Mouse (Mus musculus): ENCODE results near the gene Cyb5r4. TPM values are rescaled to one million over a fixed set of nuclear protein-coding genes. Genes with fewer than 3 reads are reported as not detected.
"Not testable (repeated sequence)": the region's sequence is repeated elsewhere in the genome, so short reads cannot be mapped to it uniquely, and the experiment has no call there.

The Cyb5r4 gene
- total RNA-seq, 2 experiments from 2014 or later = 40.6 to 41.1 TPM

DNA sequence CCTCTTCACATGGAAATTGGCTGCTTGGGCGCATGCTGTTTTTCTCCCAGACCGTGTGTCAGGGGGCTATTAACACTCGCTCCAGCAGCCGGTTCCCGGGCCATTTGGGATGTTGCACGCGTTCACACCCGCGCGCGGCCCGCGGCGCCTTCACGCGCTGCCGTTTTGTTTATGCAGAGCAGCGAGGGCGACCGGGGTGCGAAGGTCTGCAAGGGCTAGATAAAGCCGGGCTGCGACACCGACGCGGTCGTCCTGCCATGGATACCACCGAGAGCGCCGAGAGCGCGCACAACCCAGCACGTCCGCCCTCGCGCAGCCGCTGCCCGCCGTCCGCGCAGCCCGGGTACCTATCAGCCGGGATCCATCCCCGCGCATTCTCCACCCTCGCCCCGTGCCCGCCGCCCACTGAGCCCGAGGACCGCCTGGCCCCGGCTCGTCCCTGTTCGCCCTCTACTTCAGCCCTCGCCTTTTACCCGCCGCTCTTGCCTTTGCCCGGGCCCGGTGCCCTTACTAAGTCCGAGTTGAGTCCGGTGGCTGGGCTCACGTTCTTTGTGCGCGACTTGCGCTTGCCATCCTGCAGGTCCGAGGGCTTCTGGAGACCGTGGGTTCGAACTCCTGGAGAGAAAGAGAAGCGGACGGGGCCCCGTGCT, 6.4 kb upstream of the Cyb5r4 start, which contains the start of gene Ripply2:
Gene Ripply2 (plus strand): TSS at position 250 of the 650 bp plus-strand sequence.
- peak; percentile 53 to 55 for DNase-seq (ENCODE audit: low spot score in 2 of 2)
- intact Hi-C loops (cut with DNase I) = loop anchor here (1.0 kb wide), 1 partner anchor 135 kb away; the partner anchor contains the start of gene Snap91

DNA sequence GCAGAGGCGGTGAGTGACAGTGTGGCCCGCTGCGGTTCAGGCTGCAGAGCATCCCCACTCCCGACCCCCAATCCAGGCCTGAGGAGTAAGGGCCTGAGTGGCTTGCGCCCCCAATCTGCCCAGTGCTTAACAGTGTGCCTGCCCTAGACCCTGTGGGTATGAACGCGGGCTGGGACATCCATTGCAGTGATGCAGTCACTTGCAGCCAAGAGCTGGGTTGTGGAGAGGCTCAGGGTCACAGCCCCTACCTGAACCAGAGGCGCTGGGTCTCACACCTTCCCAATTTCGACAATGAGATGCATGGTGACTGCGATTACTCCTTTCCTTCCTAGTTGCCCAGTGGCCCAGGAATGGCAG, 5.9 kb upstream of the Cyb5r4 start:
- no peak for DNase-seq (ENCODE audit: low spot score in 2 of 2)
- intact Hi-C loops (cut with DNase I) = loop anchor here (1.0 kb wide), 1 partner anchor 136 kb away; the partner anchor contains the start of gene Snap91

DNA sequence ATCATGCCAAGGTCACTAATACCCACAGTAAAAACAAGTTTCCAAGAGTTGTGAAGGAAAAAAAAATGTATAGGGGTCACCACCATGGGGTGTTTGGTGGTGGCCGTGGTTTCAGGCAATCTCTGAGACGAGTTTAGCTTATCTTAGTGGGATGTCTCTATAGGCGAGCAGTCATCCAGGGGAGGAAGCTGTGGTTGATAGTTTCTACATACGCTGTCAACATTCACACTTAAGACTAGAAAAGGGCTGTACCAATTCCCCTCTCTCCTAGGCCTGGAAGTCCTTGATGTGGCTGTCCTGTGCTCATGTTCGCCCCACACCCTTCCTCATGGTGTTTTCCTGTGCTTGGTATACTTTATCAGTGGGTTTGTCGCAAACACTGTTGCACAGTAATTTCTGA, 4.0 kb downstream of the Cyb5r4 start:
- intact Hi-C loops (cut with DNase I) = loop anchor here (2.0 kb wide), 1 partner anchor 223 kb away; no protein-coding TSS in a partner anchor
- no peak for DNase-seq (ENCODE audit: low spot score in 2 of 2)

DNA sequence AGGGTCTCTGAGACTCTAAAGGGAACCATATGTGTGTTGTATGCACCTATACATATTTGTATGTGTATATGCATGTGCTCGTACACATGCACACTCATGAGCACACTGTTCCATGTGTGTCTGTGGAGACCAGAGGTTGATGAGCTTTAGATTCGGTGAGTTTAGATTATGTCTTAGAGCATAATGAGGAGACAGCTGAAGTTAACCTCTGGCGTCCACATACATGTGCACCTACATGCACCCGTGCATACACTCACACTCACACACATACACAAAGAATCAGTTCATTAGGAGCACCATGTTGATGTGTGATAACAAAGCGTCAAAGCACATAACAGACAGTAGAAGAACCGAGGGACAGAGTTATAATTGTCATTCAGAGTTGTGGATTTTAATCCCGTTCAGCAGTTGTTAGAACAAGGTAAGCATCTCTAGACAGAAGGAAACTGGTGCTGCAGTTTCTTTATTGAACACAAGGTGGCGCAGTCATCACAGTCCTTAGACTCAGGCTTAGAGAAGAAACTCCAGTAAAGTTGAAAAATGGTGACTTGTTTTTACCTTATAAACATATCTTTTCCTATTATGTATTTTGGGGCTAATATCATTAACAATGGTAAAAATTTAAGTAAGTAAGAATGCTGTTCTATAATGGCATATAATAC, 5.7 kb downstream of the Cyb5r4 start:
- intact Hi-C loops (cut with DNase I) = loop anchor here (2.0 kb wide), 1 partner anchor 221 kb away; no protein-coding TSS in a partner anchor
- DNase-seq (ENCODE audit: low spot score in 2 of 2) = peak; percentile 72 to 79

DNA sequence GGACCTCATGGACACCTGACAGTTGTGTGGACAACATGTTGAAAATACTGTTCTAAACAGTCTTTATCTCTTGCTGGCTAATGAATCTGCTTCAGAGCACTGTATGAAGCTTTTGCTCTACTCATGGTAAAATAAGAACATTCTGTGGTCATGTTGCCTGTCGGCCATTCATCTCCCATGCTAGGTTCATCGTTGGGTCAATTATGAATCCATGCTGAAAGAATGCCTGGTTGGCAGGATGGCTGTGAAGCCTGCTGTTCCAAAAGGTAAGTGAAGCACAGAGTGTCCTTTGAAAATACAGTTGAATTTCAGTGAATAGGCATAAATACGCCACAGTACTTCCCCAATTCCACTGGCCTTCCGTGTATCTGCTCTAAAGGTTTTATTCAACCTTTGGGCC, 10.4 kb downstream of the Cyb5r4 start:
- intact Hi-C loops (cut with DNase I) = no loop called here
- no peak for DNase-seq (ENCODE audit: low spot score in 2 of 2)

DNA sequence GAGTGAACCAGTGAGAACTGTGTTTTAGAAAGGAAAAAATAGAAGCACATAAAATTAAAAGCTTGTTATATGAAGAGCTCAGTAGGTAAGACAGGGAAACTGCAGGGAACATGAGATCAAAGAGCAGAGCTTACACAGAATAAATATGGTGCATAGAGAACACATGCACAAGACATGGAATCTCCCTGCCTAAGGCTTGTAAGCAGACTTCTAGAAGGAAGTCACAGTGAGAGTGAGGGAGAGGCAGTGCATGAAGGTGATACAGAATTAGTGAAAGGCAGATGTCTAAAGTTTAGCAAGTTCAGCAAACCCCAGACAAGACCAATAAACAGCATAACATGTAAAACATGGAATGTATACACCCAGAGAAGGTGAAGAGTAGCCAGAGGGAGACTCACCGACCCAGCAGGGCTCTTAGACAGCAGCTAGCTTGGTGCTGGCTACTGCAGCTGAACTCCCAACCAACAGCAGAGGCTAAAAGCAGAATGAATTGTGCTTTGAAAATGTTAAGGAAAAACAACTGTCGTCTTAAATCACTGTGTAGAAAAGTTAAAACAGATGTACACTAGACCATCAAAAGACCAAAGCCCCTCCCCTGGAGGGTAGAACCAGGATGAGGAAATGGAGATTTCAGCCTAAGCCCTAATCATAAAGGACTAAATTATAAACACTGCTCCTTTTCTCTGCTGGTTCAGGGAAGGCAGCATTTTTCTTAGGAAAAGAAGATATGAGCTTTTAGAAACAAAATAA, 13.2 kb downstream of the Cyb5r4 start:
- intact Hi-C loops (cut with DNase I) = no loop called here
- no peak for DNase-seq (ENCODE audit: low spot score in 2 of 2)

DNA sequence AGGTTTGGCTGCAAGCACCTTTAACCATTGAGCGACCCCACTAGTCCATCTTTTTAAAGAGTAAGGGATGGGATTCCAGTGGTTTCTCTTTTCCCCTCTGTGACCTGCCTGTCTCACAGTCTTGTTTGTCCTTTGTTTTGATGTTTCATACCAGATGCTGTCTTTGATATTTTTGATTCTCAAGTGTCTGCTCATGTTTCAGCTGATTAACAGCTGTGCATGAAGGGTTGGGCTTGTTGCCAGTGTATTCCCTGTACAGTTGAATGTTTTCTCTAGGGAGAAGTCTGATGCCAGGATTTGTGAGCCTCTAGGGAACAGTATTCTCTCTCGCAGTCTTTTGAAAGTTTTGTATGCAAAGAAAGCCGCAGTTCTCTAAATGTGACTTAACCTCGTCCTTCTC, 27.6 kb downstream of the Cyb5r4 start:
- peak in 1 of 2 experiments; percentile 14 for DNase-seq (ENCODE audit: low spot score in 2 of 2)
- intact Hi-C loops (cut with DNase I) = no loop called here

DNA sequence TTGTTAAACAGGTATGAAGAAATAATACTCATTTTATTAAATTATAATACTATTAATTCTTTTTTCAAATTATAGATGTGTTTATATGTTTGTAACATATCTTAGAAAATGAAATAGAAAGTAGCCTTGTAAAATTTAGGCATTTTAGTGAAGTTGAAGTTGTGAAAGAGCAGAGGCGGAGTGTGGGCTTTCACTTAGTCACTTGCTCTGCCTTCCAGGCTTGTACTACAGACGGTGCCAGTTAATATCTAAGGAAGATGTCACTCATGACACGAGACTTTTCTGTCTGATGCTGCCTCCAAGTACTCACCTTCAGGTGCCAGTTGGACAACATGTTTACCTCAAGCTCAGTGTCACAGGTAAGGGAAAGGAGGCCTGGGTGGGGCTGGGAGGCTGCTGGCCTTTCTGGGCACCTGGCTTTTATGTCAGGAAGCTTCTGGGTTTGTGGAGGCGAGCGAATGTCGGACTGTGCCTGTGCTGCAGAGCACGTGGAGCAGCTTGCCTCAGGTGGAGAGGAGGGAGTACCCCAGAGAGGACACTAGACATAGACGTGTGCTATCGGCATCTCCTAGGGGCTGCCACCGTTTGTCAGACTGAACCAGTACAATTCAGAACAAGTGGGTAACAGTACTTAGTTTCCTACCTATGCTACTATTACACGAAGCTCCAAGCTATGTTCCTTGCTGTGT, 33.9 kb downstream of the Cyb5r4 start:
- peak; percentile 11 to 66 for DNase-seq (ENCODE audit: low spot score in 2 of 2)
- intact Hi-C loops (cut with DNase I) = no loop called here

DNA sequence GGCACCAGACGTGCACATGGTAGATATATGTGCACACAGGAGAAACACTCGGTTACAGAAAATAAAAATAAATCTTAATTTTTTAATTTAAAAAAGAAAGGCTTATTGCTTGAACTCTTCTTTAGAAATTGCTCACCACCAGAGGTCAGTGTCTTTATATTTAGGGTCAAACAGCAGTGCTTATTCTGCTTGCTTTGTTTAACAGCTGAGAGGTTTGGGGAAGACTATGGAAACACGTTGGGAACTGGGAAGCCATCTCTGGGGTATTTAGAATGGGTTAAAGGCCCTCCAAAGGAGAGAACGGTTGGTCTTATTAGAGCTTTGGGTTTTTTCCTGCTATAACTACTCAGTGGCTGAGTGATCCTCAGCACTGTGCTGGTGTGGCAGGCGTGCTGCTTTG, 40.5 kb downstream of the Cyb5r4 start:
- DNase-seq (ENCODE audit: low spot score in 2 of 2) = no peak
- intact Hi-C loops (cut with DNase I) = no loop called here

DNA sequence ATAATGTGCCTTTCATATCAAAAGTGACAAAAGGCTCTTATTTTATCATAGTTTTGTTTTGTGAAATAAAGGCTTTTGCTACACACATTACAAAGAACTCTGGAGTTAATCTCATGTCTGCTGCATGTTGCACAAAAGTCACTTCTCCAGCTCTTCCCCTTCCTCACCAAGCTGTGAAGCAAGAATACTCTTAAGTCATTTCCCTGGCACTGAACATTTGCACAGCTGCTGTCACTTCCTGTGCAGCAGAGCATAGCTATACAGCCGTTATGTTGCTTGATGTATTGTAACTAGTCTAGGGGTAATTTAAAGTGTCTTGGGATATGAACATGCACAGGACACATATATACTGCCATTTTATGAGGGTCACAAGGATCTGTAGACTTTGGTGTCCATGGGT, 46.3 kb downstream of the Cyb5r4 start:
- DNase-seq (ENCODE audit: low spot score in 2 of 2) = no peak
- intact Hi-C loops (cut with DNase I) = no loop called here

DNA sequence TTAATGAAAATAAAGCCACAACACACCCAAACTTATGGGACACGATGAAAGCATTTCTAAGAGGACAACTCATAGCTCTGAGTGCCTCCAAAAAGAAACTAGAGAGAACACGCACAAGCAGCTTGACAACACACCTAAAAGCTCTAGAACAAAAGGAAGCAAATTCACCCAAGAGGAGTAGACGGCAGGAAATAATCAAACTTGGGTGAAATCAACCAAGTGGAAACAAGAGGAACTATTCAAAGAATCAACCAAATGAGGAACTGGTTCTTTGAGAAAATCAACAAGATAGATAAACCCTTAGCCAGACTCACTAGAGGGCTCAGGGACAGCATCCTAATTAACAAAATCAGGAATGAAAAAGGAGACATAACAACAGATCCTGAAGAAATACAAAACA, 49.8 kb downstream of the Cyb5r4 start:
- DNase-seq (ENCODE audit: low spot score in 2 of 2); intact Hi-C loops (cut with DNase I): not testable (repeated sequence)

DNA sequence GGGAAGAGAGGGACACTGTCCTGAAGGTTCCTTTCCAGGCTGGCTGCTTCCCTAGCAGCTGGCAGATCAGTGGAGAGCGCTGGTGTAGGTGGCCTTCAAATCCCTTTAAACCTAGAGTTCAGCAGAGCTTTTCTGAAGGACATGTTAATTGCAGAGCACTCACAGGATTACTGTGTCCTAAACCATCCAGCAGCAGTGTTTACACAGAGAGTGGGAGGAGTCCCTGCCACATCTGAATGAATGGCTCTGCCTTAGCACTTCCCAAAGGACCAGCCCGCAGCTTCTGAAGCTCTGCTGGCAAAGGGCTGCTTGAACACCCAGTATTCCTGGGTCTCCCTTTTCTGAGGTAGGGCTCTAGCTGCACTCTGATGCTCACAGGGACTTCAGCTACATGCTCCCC, 56.1 kb downstream of the Cyb5r4 start:
- intact Hi-C loops (cut with DNase I) = no loop called here
- DNase-seq (ENCODE audit: low spot score in 2 of 2) = no peak

DNA sequence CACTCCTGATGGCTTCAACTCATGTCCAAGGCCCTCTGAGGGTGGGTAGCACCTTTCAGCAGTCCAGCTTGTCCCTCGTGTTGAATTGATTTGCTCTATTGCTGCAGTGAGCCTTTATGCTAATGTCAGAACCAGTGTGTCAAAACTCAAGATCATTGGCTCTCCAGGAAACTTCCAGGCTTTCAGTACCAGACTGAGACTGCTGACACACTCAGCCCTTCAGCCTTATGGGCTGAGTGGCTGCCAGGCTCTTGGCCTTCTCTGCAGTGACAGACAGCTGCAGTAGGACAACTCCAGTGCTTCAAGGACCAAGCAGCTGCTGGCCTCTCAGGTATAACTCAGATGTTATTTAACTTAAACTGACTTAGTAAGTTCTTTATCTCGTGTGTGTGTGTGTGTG, 57.7 kb downstream of the Cyb5r4 start:
- DNase-seq (ENCODE audit: low spot score in 2 of 2) = no peak
- intact Hi-C loops (cut with DNase I) = no loop called here

DNA sequence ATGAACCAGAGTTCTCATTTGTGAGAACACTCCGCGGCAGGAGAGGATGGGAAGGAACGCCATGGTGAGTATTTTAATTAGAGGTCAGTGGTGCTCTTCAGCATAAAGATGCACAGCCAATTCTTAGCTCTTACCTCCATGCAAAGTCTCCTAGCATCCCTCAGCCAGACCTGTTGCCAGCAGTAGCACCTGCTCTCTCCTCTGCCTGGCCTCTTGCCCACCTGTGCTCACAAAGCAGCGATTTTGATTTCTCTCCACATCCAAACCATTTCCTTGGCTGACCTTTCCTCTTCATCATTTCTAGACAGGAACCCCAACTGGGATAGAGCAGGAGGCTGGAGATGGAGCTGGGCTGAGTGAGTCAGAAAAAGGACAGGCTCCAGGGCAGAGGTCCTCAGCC, 65.2 kb downstream of the Cyb5r4 start:
- intact Hi-C loops (cut with DNase I) = no loop called here
- DNase-seq (ENCODE audit: low spot score in 2 of 2) = no peak

DNA sequence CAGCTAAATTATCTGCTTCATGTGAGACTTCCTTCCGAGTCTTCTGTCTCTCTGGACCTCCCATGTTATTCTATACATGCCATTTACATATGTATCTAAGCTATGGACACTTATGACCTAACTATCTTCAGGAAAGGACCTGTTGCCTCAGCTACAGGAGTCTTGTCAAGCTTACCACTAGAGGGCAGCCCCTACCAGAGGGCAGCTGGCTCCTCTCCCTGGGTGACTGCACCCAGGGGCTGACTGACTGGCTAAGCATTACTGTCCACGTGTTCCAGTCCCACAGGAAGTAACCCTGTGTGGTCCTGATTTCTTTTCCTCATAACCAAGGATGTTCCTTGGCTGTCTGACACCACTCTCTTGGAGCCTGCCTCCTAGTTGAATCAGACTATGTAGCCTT, 76.2 kb downstream of the Cyb5r4 start:
- peak; percentile 40 to 42 for DNase-seq (ENCODE audit: low spot score in 2 of 2)

DNA sequence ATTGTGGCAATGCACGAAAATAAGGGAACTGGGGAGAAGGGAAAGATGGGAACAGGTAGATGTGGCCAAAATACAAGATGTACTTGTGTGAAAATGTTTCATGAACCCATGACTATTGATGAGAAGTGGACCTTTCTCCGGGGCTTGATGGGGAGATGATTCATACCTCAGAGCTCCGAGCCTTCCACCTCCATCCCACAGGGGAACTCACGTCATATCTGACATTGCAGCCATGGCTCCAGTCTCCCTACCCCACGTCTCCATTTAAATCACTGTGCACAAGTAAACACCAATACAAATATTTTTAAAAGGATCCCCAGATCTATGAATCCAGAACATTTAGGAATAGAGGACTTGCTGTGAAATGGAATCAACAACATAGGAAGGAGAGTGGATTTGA, 93.2 kb downstream of the Cyb5r4 start:
- peak in 1 of 2 experiments; percentile 7 for DNase-seq (ENCODE audit: low spot score in 2 of 2)
- intact Hi-C loops (cut with DNase I) = no loop called here

More for the DNA sequence above, 76.2 kb downstream of the Cyb5r4 start:
- intact Hi-C loops (cut with DNase I) = loop anchor here (5.0 kb wide), 1 partner anchor 149 kb away; no protein-coding TSS in a partner anchor

DNA sequence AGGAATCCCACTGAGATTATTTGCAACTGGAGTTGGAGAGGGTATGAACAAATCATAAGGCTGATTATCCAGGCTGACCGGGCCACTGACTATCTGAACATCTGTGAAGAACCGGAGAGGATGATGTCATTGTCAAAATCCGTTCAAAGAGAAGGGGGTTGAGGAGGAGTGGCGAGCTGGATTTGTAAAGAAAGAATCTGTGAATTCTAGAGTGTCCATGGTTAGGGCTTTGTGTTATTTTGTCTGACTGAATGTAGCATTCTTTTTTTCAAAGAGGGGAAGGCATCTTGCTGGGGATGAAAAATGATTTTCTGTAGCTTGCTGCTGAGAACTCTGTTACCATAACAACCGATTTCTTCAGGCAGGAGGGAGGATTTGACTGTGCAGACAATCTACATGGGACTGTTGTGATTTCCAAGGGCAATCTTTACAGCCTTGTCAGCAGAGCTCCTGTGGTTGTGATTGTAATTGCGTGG, 93.7 kb downstream of the Cyb5r4 start:
- DNase-seq (ENCODE audit: low spot score in 2 of 2) = peak; percentile 38 to 61
- intact Hi-C loops (cut with DNase I) = no loop called here

DNA sequence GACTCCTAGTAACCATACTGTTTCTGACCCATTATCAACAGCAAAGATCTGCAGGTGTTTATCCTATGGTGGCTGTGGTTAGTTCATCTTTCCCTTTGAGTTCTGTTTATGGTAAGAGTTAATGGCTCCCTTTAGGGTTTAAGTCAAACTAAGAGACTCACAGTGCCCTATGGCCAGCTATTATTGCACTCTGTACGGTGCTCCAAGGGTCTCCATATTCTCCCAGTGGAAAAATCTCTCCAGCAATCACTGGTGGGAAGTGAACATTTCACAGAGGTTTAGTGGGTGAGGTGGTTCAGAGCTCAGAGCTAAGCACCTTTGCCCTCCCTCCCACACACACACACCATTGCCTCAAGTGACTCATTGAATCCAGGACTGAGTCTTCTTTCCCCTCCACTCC, 94.2 kb downstream of the Cyb5r4 start:
- intact Hi-C loops (cut with DNase I) = no loop called here
- no peak for DNase-seq (ENCODE audit: low spot score in 2 of 2)

DNA sequence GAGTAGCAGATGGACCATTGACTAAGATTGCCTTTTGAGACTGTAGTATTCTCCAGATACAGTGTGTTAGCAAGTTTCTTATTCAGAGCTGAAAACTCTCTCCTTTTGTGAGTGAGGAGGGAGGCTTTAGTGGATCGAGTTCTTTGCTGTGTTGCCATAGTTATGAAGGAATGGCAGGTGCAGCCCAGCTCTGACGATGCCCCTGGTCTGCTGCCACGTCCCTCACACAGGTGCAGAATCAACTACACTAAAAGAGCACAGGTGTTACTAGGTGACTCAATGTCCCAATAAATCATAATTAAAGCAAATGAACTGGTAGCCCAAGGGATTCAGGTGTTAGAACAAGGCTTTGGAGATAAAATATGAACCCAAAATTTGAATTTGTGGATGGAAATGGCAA, 97.2 kb downstream of the Cyb5r4 start:
- no peak for DNase-seq (ENCODE audit: low spot score in 2 of 2)
- intact Hi-C loops (cut with DNase I) = no loop called here

All from left cerebral cortex, postnatal 25 days (tissue).